Mouse (Mus musculus) kidney, adult 2 months (tissue): ENCODE data around the gene Hoxa2.

Experiments
- CTCF ChIP-seq: fragments of 200-500 bp; conservative IDR thresholded peaks from 2 replicates; pipeline ENCODE4 v1.5.1; 2011; ENCODE audit warnings: low read depth, mild to moderate bottlenecking, control low read depth, low read length, moderate library complexity, mixed read lengths; ENCODE audit not compliant: insufficient read depth, insufficient read length
- POLR2A ChIP-seq: fragments of 200-500 bp; IDR thresholded peaks from one replicate; pipeline ENCODE4 v1.6.1; 2011; ENCODE audit warnings: low read depth, low read length, control low read depth

- TF ChIP-seq CTCF (no peak), POLR2A (no peak)
Measured at GRCm38 (mm10) chr6:52194690-52195089, 30.1 kb upstream of the Hoxa2 start.
